Mouse (Mus musculus): ENCODE results near the gene Wdr20. TPM values are rescaled to one million over a fixed set of nuclear protein-coding genes. Genes with fewer than 3 reads are reported as not detected.

The Wdr20 gene
- total and polyA plus RNA-seq, 3 experiments: 17.9 to 26.2 (median 22.8) TPM

- TF ChIP-seq CHD1 (IDR thresholded peaks at IDR 0.05; ENCODE audit: low read depth, low read length) (no peak), ZKSCAN1 (IDR thresholded peaks at IDR 0.05; ENCODE audit: borderline replicate concordance, low read depth, low read length) (no peak), MEF2A (IDR thresholded peaks at IDR 0.05; ENCODE audit: borderline replicate concordance, low read depth, low read length) (peak; percentile 60), ZMIZ1 (IDR thresholded peaks at IDR 0.05; ENCODE audit: low read depth, low read length) (no peak; the same call in 1 of the 2 replicates), JUN (IDR thresholded peaks at IDR 0.05; ENCODE audit: insufficient read depth, low read depth, low read length) (no peak; the same call in 1 of the 2 replicates), ETS1 (conservative IDR thresholded peaks at IDR 0.05; ENCODE audit: low read depth, low read length) (peak; percentile 82), ELF1 (IDR thresholded peaks at IDR 0.05; ENCODE audit: low read depth, low read length) (peak; percentile 74)
Observed at GRCm38 (mm10) chr12:110813132-110813531, 75.4 kb downstream of the Wdr20 start (continued).

GRCm38 (mm10) chr12:110813624-110814023 lies 75.9 kb downstream of the Wdr20 start:
- TF ChIP-seq JUN (IDR thresholded peaks at IDR 0.05; ENCODE audit: insufficient read depth, low read depth, low read length) (no peak), TCF12 (IDR thresholded peaks at IDR 0.05; ENCODE audit: low read depth, low read length) (peak; percentile 64), SIN3A (IDR thresholded peaks at IDR 0.05; ENCODE audit: low read length) (peak; percentile 78), CHD2 (IDR thresholded peaks at IDR 0.05; ENCODE audit: low read length) (no peak), UBTF (IDR thresholded peaks at IDR 0.05; ENCODE audit: low read depth, low read length) (0 out of 2 replicates have a peak, but pooled peaks have one; percentile 6), HCFC1 (IDR thresholded peaks at IDR 0.05; ENCODE audit: low read depth, low read length) (no peak), POLR2A (IDR thresholded peaks at IDR 0.05; ENCODE audit: low read depth, low read length) (peak; percentile 36; the same call in 1 of the 2 replicates), MXI1 (IDR thresholded peaks at IDR 0.05; ENCODE audit: low read depth, low read length) (peak; percentile 75), TBP (conservative IDR thresholded peaks at IDR 0.05; ENCODE audit: low read depth, low read length) (peak; percentile 58; the same call in 1 of the 2 replicates), ETS1 (conservative IDR thresholded peaks at IDR 0.05; ENCODE audit: low read depth, low read length) (0 out of 2 replicates have a peak, but pooled peaks have one; percentile 11), BHLHE40 (IDR thresholded peaks at IDR 0.05; ENCODE audit: low read depth, low read length) (peak; percentile 28; the same call in 1 of the 2 replicates)
- dilution Hi-C loops (cut with MboI; ENCODE audit: extremely low pct_ligation_motif_present, extremely low pct_unique_long_range_greater_than_20kb, low sequenced_read_pairs): no loop called here
- in situ Hi-C loops (cut with MboI; ENCODE audit: low pct_ligation_motif_present, low pct_unique_long_range_greater_than_20kb, low sequenced_read_pairs): no loop called here
- H3K9ac ChIP-seq (ENCODE audit: insufficient read depth, low read depth): peak overlapping the region; percentile 23; the same call in 1 of the 2 replicates
- H3K4me2 ChIP-seq (ENCODE audit: insufficient read depth, low read depth, poor library complexity, severe bottlenecking): peak overlapping the region; percentile 63
- no peaks in the 10 kb centered on the region for H3K79me2 ChIP-seq (replicated peaks; ENCODE audit: control insufficient read depth, extremely low read depth, insufficient read depth, poor library complexity, severe bottlenecking)
- DNase-seq (ENCODE audit: extremely low read depth): peak; percentile 82
- peaks cover 2 to 31% of the 10 kb centered on the region in 2 experiments for H3K36me3 ChIP-seq (replicated peaks in 1 of 2; ENCODE audit: control insufficient read depth in 1 of 2, insufficient read depth in 1 of 2, low read length in 1 of 2)
- no peaks in the 10 kb centered on the region for H3K9me3 ChIP-seq (replicated peaks; ENCODE audit: low read length)
- peaks cover 12 to 43% of the 10 kb centered on the region in 2 experiments for H3K4me1 ChIP-seq (ENCODE audit: control insufficient read depth in 1 of 2, insufficient read depth in 2 of 2)
- H3K27me3 ChIP-seq (replicated peaks): no peaks in the 10 kb centered on the region
- H3K27ac ChIP-seq (ENCODE audit: insufficient read depth, low read depth): peak overlapping the region; percentile 93
- peak overlapping the region; percentile 13 to 52 (median 50) for H3K4me3 ChIP-seq (replicated peaks in 1 of 3; ENCODE audit: low read depth in 2 of 3, low read length in 2 of 3, poor library complexity in 1 of 3)

- Histone ChIP-seq H3K4me2 (ENCODE audit: insufficient read depth, low read depth, poor library complexity, severe bottlenecking) (no peak overlapping the region), H3K9ac (ENCODE audit: insufficient read depth, low read depth) (no peak overlapping the region), H3K9me3 (replicated peaks; ENCODE audit: low read length) (no peaks in the 10 kb centered on the region), H3K4me3 (replicated peaks in 1 of 3; ENCODE audit: low read depth in 2 of 3, low read length in 2 of 3, poor library complexity in 1 of 3) (no peak overlapping the region), H3K36me3 (replicated peaks in 1 of 2; ENCODE audit: control insufficient read depth in 1 of 2, insufficient read depth in 1 of 2, low read length in 1 of 2) (peaks cover 0 to 18% of the 10 kb centered on the region in 2 experiments), H3K27ac (ENCODE audit: insufficient read depth, low read depth) (no peak overlapping the region), H3K27me3 (replicated peaks) (no peaks in the 10 kb centered on the region), H3K79me2 (replicated peaks; ENCODE audit: control insufficient read depth, extremely low read depth, insufficient read depth, poor library complexity, severe bottlenecking) (no peaks in the 10 kb centered on the region), H3K4me1 (ENCODE audit: control insufficient read depth in 1 of 2, insufficient read depth in 2 of 2) (peaks cover 13 to 48% of the 10 kb centered on the region in 2 experiments)
- DNase-seq (ENCODE audit: extremely low read depth): no peak
- dilution Hi-C loops (cut with MboI; ENCODE audit: extremely low pct_ligation_motif_present, extremely low pct_unique_long_range_greater_than_20kb, low sequenced_read_pairs): no loop called here
- TF ChIP-seq CTCF (conservative IDR thresholded peaks at IDR 0.05 in 1 of 2, IDR thresholded peaks at IDR 0.05 in 1 of 2; ENCODE audit: low read depth in 2 of 2, low read length in 2 of 2): no peak
- TF ChIP-seq BHLHE40 (IDR thresholded peaks at IDR 0.05; ENCODE audit: low read depth, low read length): no peak
- TF ChIP-seq PAX5 (IDR thresholded peaks at IDR 0.05; ENCODE audit: low read length): no peak
- in situ Hi-C loops (cut with MboI; ENCODE audit: low pct_ligation_motif_present, low pct_unique_long_range_greater_than_20kb, low sequenced_read_pairs): no loop called here
Observed at GRCm38 (mm10) chr12:110814924-110815323, 77.2 kb downstream of the Wdr20 start.

All from CH12.LX (cell line).